Mouse (Mus musculus): ENCODE results near the gene Btbd9. TPM values are rescaled to one million over a fixed set of nuclear protein-coding genes. Genes with fewer than 3 reads are reported as not detected.

Btbd9 gene
- total and polyA plus RNA-seq, 3 experiments: 24.7 to 33.8 TPM; not detected in 1

DNA sequence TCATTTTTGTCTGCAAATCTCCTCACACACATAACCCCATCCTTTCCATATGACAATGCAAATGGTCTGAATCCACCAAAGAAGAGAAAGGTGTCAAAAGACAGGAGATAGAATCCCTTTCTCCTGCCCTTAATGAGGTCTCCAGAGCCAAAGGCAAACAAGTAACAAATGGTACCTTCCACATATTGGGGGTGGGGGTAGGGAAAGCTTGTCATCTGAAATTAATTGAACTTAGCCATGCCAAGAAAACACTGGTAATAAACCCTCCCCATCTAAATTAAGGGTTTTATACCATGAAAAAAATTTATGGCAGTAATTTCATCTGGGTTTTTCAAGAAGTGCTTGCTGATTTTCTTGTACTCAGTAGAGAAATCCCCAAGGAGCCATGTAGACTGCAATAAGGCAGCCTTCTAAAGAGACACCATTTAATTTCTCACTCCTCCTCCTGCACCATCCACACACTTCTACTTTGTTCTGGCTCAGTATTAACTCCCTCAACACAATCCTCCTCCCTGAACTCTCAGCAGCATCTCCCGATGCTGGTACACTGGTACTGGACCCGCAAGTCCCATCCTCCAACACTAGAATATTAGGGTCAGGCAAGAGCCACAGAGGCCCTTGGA lies 115.5 kb downstream of the Btbd9 start:
- no peak for DNase-seq (ENCODE audit: low read depth, low spot score)
- TF ChIP-seq TBP (IDR thresholded peaks at IDR 0.05; ENCODE audit: low read depth, low read length) (no peak), RCOR1 (IDR thresholded peaks at IDR 0.05; ENCODE audit: low read depth, low read length) (no peak), KAT2A (conservative IDR thresholded peaks at IDR 0.05; ENCODE audit: low read depth, low read length) (no peak), RAD21 (IDR thresholded peaks at IDR 0.05; ENCODE audit: low read depth, low read length) (no peak), E2F4 (IDR thresholded peaks at IDR 0.05; ENCODE audit: borderline replicate concordance, low read depth, low read length) (no peak), MXI1 (IDR thresholded peaks at IDR 0.05; ENCODE audit: low read depth, low read length) (no peak), CTCF (IDR thresholded peaks at IDR 0.05 in 2 of 3, conservative IDR thresholded peaks at IDR 0.05 in 1 of 3; ENCODE audit: control insufficient read depth in 1 of 3, insufficient read depth in 1 of 3, low read depth in 2 of 3, low read length in 3 of 3, poor library complexity in 1 of 3, severe bottlenecking in 1 of 3) (no peak), BHLHE40 (IDR thresholded peaks at IDR 0.05; ENCODE audit: borderline replicate concordance, low read depth, low read length) (no peak), USF2 (IDR thresholded peaks at IDR 0.05; ENCODE audit: borderline replicate concordance in 1 of 2, insufficient read depth in 1 of 2, low read depth in 1 of 2, low read length in 2 of 2) (no peak)
- H3K9me3 ChIP-seq (replicated peaks; ENCODE audit: insufficient read depth, low read length): no peaks in the 10 kb centered on the region
- no peaks in the 10 kb centered on the region for H3K4me1 ChIP-seq (ENCODE audit: control insufficient read depth in 1 of 2, insufficient read depth in 2 of 2, low read length in 2 of 2)
- no peaks in the 10 kb centered on the region for H3K79me2 ChIP-seq (ENCODE audit: control insufficient read depth, insufficient read depth, low read length, poor library complexity)
- H3K27me3 ChIP-seq (ENCODE audit: control insufficient read depth in 1 of 2, insufficient read depth in 2 of 2, low read length in 2 of 2): no peaks in the 10 kb centered on the region
- H3K9ac ChIP-seq (ENCODE audit: control insufficient read depth, low read depth, low read length, poor library complexity, severe bottlenecking): no peak overlapping the region
- 0 out of 4 replicates have a peak, but pooled peaks cover 0 to 2% of the 10 kb centered on the region in 2 experiments for H3K36me3 ChIP-seq (ENCODE audit: control insufficient read depth in 1 of 2, insufficient read depth in 2 of 2, low read length in 2 of 2)
- no peak overlapping the region for H3K27ac ChIP-seq (ENCODE audit: control insufficient read depth, low read depth, low read length)
- H3K4me3 ChIP-seq (ENCODE audit: control insufficient read depth in 1 of 2, insufficient read depth in 1 of 2, low read depth in 2 of 2, low read length in 2 of 2): no peak overlapping the region

DNA sequence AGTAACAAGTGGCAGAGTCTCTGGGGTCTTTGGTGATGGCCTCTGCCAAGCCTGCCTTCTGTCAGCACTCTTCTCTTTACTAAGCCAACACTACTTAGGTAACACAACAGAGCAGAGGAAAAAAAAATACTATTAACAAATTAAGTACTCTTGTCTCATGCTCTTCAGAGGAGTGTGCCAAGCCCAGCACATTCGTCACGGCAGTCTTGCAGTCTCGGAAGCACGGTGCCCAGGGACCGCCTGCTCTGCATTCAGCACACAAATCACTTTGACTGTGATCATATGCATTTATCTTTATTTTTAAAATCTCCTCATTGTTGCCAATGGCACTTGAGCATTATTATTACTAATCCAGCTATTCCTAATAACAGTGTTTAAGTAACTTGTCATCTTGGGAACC lies 116.6 kb downstream of the Btbd9 start:
- H3K79me2 ChIP-seq (ENCODE audit: control insufficient read depth, insufficient read depth, low read length, poor library complexity): no peaks in the 10 kb centered on the region
- no peaks in the 10 kb centered on the region for H3K27me3 ChIP-seq (ENCODE audit: control insufficient read depth in 1 of 2, insufficient read depth in 2 of 2, low read length in 2 of 2)
- no peaks in the 10 kb centered on the region for H3K4me1 ChIP-seq (ENCODE audit: control insufficient read depth in 1 of 2, insufficient read depth in 2 of 2, low read length in 2 of 2)
- H3K9me3 ChIP-seq (replicated peaks; ENCODE audit: insufficient read depth, low read length): no peaks in the 10 kb centered on the region
- TF ChIP-seq MAX (IDR thresholded peaks at IDR 0.05; ENCODE audit: low read length) (no peak), SIN3A (IDR thresholded peaks at IDR 0.05; ENCODE audit: low read length) (no peak), GABPA (IDR thresholded peaks at IDR 0.05; ENCODE audit: low read depth, low read length) (no peak), CTCF (IDR thresholded peaks at IDR 0.05 in 2 of 3, conservative IDR thresholded peaks at IDR 0.05 in 1 of 3; ENCODE audit: control insufficient read depth in 1 of 3, insufficient read depth in 1 of 3, low read depth in 2 of 3, low read length in 3 of 3, poor library complexity in 1 of 3, severe bottlenecking in 1 of 3) (no peak), JUND (IDR thresholded peaks at IDR 0.05; ENCODE audit: low read depth, low read length) (no peak), MXI1 (IDR thresholded peaks at IDR 0.05; ENCODE audit: low read depth, low read length) (no peak), BHLHE40 (IDR thresholded peaks at IDR 0.05; ENCODE audit: borderline replicate concordance, low read depth, low read length) (no peak), RAD21 (IDR thresholded peaks at IDR 0.05; ENCODE audit: low read depth, low read length) (no peak), ZNF384 (IDR thresholded peaks at IDR 0.05; ENCODE audit: low read depth, low read length) (no peak), KAT2A (conservative IDR thresholded peaks at IDR 0.05; ENCODE audit: low read depth, low read length) (no peak), USF2 (IDR thresholded peaks at IDR 0.05; ENCODE audit: borderline replicate concordance in 1 of 2, insufficient read depth in 1 of 2, low read depth in 1 of 2, low read length in 2 of 2) (no peak), UBTF (IDR thresholded peaks at IDR 0.05; ENCODE audit: borderline replicate concordance, insufficient read depth, low read depth, low read length) (no peak)
- H3K27ac ChIP-seq (ENCODE audit: control insufficient read depth, low read depth, low read length): no peak overlapping the region
- no peak for DNase-seq (ENCODE audit: low read depth, low spot score)
- H3K4me3 ChIP-seq (ENCODE audit: control insufficient read depth in 1 of 2, insufficient read depth in 1 of 2, low read depth in 2 of 2, low read length in 2 of 2): no peak overlapping the region
- H3K36me3 ChIP-seq (ENCODE audit: control insufficient read depth in 1 of 2, insufficient read depth in 2 of 2, low read length in 2 of 2): 0 out of 4 replicates have a peak, but pooled peaks cover 0 to 2% of the 10 kb centered on the region in 2 experiments
- H3K9ac ChIP-seq (ENCODE audit: control insufficient read depth, low read depth, low read length, poor library complexity, severe bottlenecking): no peak overlapping the region

Data from MEL (cell line).